Mouse (Mus musculus) heart, postnatal 0 days (tissue): ENCODE data around the gene Creb3l4.

Experiments used
- CTCF ChIP-seq: IDR thresholded peaks from 2 replicates; pipeline ENCODE4 v1.5.1; 2016; ENCODE audit warnings: antibody characterized with exemption, control low read depth, low read depth
- EP300 ChIP-seq: IDR thresholded peaks from 2 replicates; pipeline ENCODE4 v1.6.1; 2016; ENCODE audit warnings: antibody characterized with exemption, low read depth

DNA sequence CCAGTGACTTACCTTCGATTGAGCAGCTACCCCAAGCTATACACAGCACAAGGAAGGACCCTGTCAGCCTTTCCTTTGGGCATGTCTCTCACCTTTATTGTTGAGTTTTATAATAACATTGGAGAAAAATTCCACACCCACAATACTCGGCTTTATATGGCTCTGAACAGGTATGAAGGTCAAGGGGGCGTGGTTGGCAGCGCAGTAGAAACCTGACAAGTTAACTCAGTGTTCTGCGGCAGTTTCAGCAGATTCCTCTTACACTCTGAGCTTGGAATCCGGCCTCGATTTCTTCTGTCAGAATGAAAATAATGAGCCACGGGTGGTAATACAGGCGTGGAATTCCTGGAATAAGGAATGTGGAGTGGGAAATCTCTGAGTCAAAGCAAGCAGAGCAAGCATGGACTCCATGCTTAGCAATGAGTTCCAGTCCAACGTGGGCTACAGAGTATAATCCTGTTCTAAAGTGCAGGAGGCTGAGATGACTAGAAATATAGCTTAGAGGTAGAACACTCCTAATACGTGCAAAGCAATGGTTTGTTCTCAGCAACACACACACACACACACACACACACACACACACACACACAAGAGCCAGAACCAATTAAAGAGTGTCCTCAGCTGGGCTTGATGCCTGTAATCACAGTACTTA, 52.3 kb downstream of the Creb3l4 start:
- TF ChIP-seq EP300: no peak
- no peak for TF ChIP-seq CTCF
